Mouse (Mus musculus): ENCODE measurements around the gene Ptprn2.

- no peak for TF ChIP-seq CTCF (IDR thresholded peaks at IDR 0.05; ENCODE audit: low read depth, low read length)
- no peak for TF ChIP-seq GATA1 (IDR thresholded peaks at IDR 0.05; ENCODE audit: borderline replicate concordance, low read length)
- no peak for TF ChIP-seq POLR2AphosphoS5 (IDR thresholded peaks at IDR 0.05; ENCODE audit: insufficient replicate concordance, low read depth, low read length)
- TF ChIP-seq TAL1 (conservative IDR thresholded peaks at IDR 0.05; ENCODE audit: low read depth, low read length), result no peak
Measured at GRCm38 (mm10) chr12:116481921-116482320, 3.6 kb upstream of the Ptprn2 start.
